Mouse (Mus musculus) neural tube, embryonic 14.5 days (tissue): ENCODE measurements around the gene 3110082J24Rik. TPM values are rescaled to one million over a fixed set of nuclear protein-coding genes. Genes with fewer than 3 reads are reported as not detected.
A peak's percentile ranks its signal among the peaks of the same experiment; 100 is the strongest.

ENCODE experiments used
- ATAC-seq: fragments of 200-750 bp; cut with Nextera tagmentation; 2 replicates; pipeline ENCODE4 v1.8.0; 2017; ENCODE audit warnings: low read depth, mild to moderate bottlenecking, moderate TSS enrichment, moderate library complexity
- H3K27ac ChIP-seq: fragments of 300-500 bp; sonication (generic); 2 replicates; pipeline ENCODE4 v1.5.1; 2014; ENCODE audit warnings: low read depth, mild to moderate bottlenecking, control low read depth, low read length, moderate library complexity, mixed read lengths
- H3K27me3 ChIP-seq: fragments of 300-500 bp; sonication (generic); 2 replicates; pipeline ENCODE4 v1.6.1; 2014; ENCODE audit warnings: low read length; ENCODE audit not compliant: control insufficient read depth, insufficient read depth
- H3K36me3 ChIP-seq: fragments of 300-500 bp; sonication (generic); 2 replicates; pipeline ENCODE4 v1.6.1; 2014; ENCODE audit warnings: low read length, mixed read lengths; ENCODE audit not compliant: control insufficient read depth, insufficient read depth
- H3K4me1 ChIP-seq: fragments of 300-500 bp; sonication (generic); 2 replicates; pipeline ENCODE4 v1.6.1; 2014; ENCODE audit warnings: low read length; ENCODE audit not compliant: control insufficient read depth, insufficient read depth
- H3K4me2 ChIP-seq: fragments of 300-500 bp; sonication (generic); 2 replicates; pipeline ENCODE4 v1.6.1; 2014; ENCODE audit warnings: mild to moderate bottlenecking, low read depth, low read length, control low read depth
- H3K4me3 ChIP-seq: fragments of 300-500 bp; sonication (generic); 2 replicates; pipeline ENCODE4 v1.5.1; 2014; ENCODE audit warnings: low read depth, low read length, control low read depth, mixed read lengths
- H3K9ac ChIP-seq: fragments of 300-500 bp; sonication (generic); replicated peaks from 2 replicates; pipeline ENCODE4 v1.6.1; 2014; ENCODE audit warnings: low read depth, mild to moderate bottlenecking, control low read depth, low read length, mixed read lengths
- H3K9me3 ChIP-seq: fragments of 300-500 bp; sonication (generic); 2 replicates; pipeline ENCODE4 v1.6.1; 2016; ENCODE audit warnings: low read length; ENCODE audit not compliant: control insufficient read depth
- WGBS: fragments of 180-500 bp; shearing (Covaris S2); extraction: QIAGEN DNeasy Blood & Tissue Kit; methylation state at CpG from one replicate; pipeline ENCODE4 v1.1.7; 2014; 5-methylcytosine and 5-hydroxymethylcytosine counted together
- polyA plus RNA-seq: library from polyadenylated mRNA; unstranded; fragments of >200 nt; fragmentation: Nextera tagmentation; extraction: Ambion mirVana; gene quantifications from 2 replicates; pipeline ENCODE4 v1.2.1, GENCODE M21; 2014

The 3110082J24Rik gene
- polyA plus RNA-seq, 1 experiment from 2014 or later: 4.8 TPM

DNA sequence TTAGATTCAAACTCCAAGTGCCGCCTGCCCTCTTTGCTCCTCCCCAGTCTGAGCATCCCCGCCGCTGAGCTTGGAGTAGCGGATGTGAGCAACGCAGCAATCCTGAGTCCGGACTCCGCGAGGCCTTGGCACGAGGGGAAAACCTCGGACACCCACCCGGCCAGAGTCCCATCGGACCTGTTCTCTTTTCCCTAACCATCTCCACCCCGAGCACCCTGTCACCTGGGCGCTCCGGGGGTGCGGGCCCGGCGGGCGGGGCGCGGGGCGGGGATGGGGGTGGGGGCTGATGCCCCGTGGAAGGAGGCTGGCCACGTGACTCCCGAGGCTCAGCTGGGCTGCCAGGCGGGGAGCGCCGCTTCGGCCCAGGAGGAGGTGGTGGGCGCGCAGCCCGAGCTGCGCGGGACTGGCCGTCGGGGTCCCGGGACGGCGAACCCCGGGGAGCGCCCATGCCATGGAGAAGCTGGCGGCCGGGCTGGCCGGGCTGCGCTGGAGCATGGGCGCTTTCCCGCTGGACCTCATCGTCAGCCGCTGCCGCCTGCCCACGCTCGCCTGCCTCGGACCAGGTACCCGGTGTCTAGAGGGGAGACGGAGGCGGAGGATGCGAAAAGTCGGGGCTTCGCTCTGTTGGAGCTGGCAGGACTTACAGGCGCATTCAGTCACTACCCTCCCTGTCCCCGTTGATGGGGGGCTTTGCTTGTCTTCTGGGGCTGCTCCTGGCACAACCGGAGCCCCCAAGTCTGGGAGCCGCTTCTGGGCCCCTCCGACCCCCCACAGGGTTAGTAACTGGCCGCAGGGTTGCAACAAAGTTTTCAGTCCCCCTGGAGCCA lies 832 bp downstream of the 3110082J24Rik start, which contains the start of gene Garem2:
Gene Garem2 (plus strand): TSS at position 321 of the 827 bp plus-strand sequence.
- H3K4me1 ChIP-seq: peaks cover 22% of the 10 kb centered on the region

GRCm38 (mm10) chr5:30104339-30104738 lies 1.5 kb downstream of the 3110082J24Rik start:
- no peaks in the 10 kb centered on the region for H3K36me3 ChIP-seq
- H3K9ac ChIP-seq: no peak overlapping the region
- peak overlapping the region; percentile 93 for H3K4me2 ChIP-seq
- H3K27me3 ChIP-seq: no peaks in the 10 kb centered on the region
- 0 out of 2 replicates have a peak, but pooled peaks have one; percentile 7 for ATAC-seq
- 2% methylated on average over 12 of the region's 12 CpGs for WGBS
- no peak overlapping the region for H3K27ac ChIP-seq
- H3K9me3 ChIP-seq: no peaks in the 10 kb centered on the region
- H3K4me3 ChIP-seq: peak overlapping the region; percentile 59; the same call in 1 of the 2 replicates
- H3K4me1 ChIP-seq: peaks cover 17% of the 10 kb centered on the region

More for the DNA sequence above, 832 bp downstream of the 3110082J24Rik start, which contains the start of gene Garem2:
- no peaks in the 10 kb centered on the region for H3K9me3 ChIP-seq
- peak within 1 kb of the TSS; percentile 93 for H3K4me2 ChIP-seq
- no peaks in the 10 kb centered on the region for H3K27me3 ChIP-seq
- peak; percentile 41 for ATAC-seq
- peak within 1 kb of the TSS; percentile 73 for H3K27ac ChIP-seq
- no peaks in the 10 kb centered on the region for H3K36me3 ChIP-seq
- under 1% methylated on average over 59 of the region's 65 CpGs for WGBS
- H3K9ac ChIP-seq: peak within 1 kb of the TSS; percentile 66
- peak within 1 kb of the TSS; percentile 59 for H3K4me3 ChIP-seq

GRCm38 (mm10) chr5:30103340-30103739 lies 2.5 kb downstream of the 3110082J24Rik start:
- Histone ChIP-seq H3K27me3 (no peaks in the 10 kb centered on the region), H3K4me1 (peaks cover 17% of the 10 kb centered on the region), H3K36me3 (no peaks in the 10 kb centered on the region), H3K4me2 (no peak overlapping the region), H3K9me3 (no peaks in the 10 kb centered on the region), H3K4me3 (no peak overlapping the region), H3K9ac (no peak overlapping the region), H3K27ac (no peak overlapping the region)
- ATAC-seq: no peak
- WGBS: 87% methylated on average over 3 of the region's 3 CpGs

DNA sequence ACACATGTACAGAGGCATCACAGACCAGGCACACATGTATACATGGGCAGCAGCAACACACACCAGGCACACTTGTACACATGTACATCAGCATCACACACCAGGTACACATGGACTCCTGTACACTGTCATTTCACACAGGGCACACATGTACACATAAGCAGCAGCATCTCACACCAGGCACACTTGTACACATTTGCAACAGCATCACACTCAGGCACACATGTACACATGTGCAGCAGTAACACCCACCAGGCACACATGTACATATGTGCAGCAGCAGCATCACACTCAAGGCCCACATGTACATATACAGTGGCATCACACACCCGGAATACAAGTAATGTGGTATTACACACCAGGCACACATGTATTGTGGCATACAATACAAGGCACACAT lies 7.6 kb downstream of the 3110082J24Rik start:
- ATAC-seq: no peak
- 94% methylated on average over 1 of the region's 1 CpGs for WGBS
- H3K4me3 ChIP-seq: no peak overlapping the region
- no peak overlapping the region for H3K9ac ChIP-seq
- H3K27me3 ChIP-seq: no peaks in the 10 kb centered on the region
- no peaks in the 10 kb centered on the region for H3K9me3 ChIP-seq
- no peak overlapping the region for H3K4me2 ChIP-seq
- H3K4me1 ChIP-seq: no peaks in the 10 kb centered on the region
- H3K27ac ChIP-seq: no peak overlapping the region
- H3K36me3 ChIP-seq: no peaks in the 10 kb centered on the region

GRCm38 (mm10) chr5:30095731-30096130 lies 10.2 kb downstream of the 3110082J24Rik start:
- Histone ChIP-seq H3K9me3 (no peaks in the 10 kb centered on the region), H3K9ac (no peak overlapping the region), H3K4me3 (no peak overlapping the region), H3K4me1 (no peaks in the 10 kb centered on the region), H3K27me3 (no peaks in the 10 kb centered on the region), H3K27ac (no peak overlapping the region), H3K4me2 (no peak overlapping the region), H3K36me3 (no peaks in the 10 kb centered on the region)
- WGBS: 74% methylated on average over 6 of the region's 6 CpGs
- ATAC-seq: no peak

DNA sequence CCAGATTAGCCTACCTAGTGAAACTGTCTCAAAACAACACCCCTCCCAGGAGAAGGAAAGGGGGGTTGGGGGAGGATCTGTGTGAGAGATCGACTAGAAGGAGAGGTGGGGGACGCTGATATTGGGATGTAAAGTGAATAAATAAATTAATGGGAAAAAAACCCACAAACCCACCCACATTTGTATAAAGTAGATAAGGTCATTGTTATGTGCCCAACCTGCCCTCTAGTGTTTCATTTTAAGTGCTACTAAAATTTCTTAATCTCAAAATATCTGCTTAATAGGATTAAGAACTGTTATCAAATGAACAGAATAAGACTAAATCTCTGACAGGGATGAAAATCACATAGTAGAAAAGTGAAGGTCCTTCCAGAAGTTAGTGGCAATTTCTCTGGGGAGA lies 11.5 kb downstream of the 3110082J24Rik start:
- Histone ChIP-seq H3K4me2 (no peak overlapping the region), H3K27me3 (no peaks in the 10 kb centered on the region), H3K9me3 (no peaks in the 10 kb centered on the region), H3K4me3 (no peak overlapping the region), H3K36me3 (no peaks in the 10 kb centered on the region), H3K9ac (no peak overlapping the region), H3K27ac (no peak overlapping the region), H3K4me1 (no peaks in the 10 kb centered on the region)
- no peak for ATAC-seq
- WGBS: 60% methylated on average over 2 of the region's 2 CpGs

DNA sequence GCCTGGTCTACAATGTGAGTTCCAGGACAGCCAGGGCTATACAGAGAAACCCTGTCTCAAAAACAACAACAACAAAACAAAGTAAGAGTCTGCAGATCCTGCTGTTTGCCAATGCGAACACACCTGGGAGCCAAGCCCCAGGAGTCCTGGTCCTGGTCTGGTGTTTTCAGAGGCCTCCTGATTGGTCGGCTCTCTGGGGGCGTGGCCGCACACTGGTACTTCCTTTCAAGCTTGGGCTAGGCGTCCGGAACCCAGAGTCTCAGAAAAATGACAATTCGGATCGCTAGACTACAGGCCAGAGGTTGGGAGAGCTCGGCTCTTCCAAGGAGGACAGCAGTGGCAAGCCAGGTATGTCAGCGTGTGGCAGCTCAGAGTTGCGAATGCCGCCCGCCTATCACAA lies 13.2 kb downstream of the 3110082J24Rik start:
- H3K27ac ChIP-seq: no peak overlapping the region
- no peaks in the 10 kb centered on the region for H3K27me3 ChIP-seq
- no peak overlapping the region for H3K4me2 ChIP-seq
- no peak overlapping the region for H3K4me3 ChIP-seq
- H3K9me3 ChIP-seq: no peaks in the 10 kb centered on the region
- no peak overlapping the region for H3K9ac ChIP-seq
- 56% methylated on average over 13 of the region's 13 CpGs for WGBS
- no peak for ATAC-seq
- H3K36me3 ChIP-seq: no peaks in the 10 kb centered on the region
- no peaks in the 10 kb centered on the region for H3K4me1 ChIP-seq

DNA sequence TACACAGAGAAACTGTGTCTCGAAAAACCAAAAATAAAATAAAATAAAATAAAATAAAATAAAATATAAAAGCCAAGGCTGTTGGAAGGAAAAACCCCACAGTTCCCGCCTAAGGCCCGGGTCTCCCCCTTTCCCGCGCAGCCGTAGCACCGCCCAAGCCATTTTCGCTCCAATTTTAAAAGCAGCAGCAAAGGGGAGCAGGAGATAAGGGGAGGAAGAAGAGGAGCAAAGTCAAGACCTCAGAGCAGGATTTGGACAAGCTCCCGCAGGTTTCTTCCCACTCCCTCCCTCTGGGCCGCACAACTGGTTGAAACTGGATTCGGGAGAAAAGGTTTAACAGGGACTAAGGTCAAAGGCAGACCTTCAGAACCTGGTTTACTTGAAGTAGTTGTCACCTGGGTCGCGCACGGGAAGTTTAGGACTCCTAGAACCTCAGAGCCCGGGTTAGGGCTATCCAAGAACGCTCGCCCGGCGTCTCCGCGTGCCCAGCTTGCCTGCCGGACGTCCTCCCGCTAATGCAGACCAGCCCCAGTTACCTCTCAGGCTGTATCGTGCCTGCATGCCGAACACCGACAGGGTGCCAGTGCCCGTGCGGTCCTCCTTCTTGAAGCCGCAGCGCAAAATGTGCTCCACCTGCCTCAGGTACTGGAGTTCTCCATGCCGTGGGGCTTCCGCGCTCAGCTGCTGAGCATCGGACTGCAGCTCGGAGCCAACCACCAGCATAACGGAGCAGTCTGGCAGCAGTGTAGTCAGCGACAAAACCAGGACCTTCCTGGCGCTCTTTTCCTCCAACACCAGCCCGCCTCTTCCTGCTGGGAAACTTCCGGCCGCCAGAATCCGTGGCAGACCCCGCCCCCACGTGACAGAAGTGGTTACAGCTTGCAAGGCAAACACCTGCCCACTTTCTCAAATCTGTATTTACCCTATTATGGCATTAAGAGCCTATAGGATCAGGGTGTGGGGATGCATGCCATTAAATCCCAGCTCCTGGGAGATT lies 32.8 kb downstream of the 3110082J24Rik start, which contains the start of gene Tyms:
Gene Tyms (minus strand): TSS at position 793 of the 997 bp plus-strand sequence.
- Histone ChIP-seq H3K4me3 (peak within 1 kb of the TSS; percentile 65), H3K27ac (0 out of 2 replicates have a peak within 1 kb of the TSS, but pooled peaks have one; percentile 34), H3K9me3 (no peaks in the 10 kb centered on the region), H3K27me3 (no peaks in the 10 kb centered on the region), H3K9ac (peak within 1 kb of the TSS; percentile 72), H3K36me3 (no peaks in the 10 kb centered on the region), H3K4me1 (0 out of 2 replicates have a peak, but pooled peaks cover 4% of the 10 kb centered on the region), H3K4me2 (peak within 1 kb of the TSS; percentile 91)
- WGBS: under 1% methylated on average over 45 of the region's 45 CpGs
- peak; percentile 98 for ATAC-seq
